Comparison of ENCODE assay signal across 8 mouse cellular contexts in genomic region chr14:118705465-118705807, GRCm38 (mm10). TPM values are rescaled to one million over a fixed set of nuclear protein-coding genes. Genes with fewer than 3 reads are reported as not detected.
DNase-seq lines count a peak whose midpoint lies in the region; ATAC-seq and TF ChIP-seq lines count a peak whose summit lies in the region.

No protein-coding gene starts in this region.

- WGBS in thymus, adult 2 months: 1% methylated on average over 10 of the region's 10 CpGs
- WGBS in intestine, postnatal 0 days: 5% methylated on average over 10 of the region's 10 CpGs
- 2% methylated on average over 9 of the region's 10 CpGs for WGBS in neural tube, embryonic 14.5 days

- ATAC-seq in intestine, postnatal 0 days: no peak
- ATAC-seq in neural tube, embryonic 14.5 days (ENCODE audit: low read depth): peak; percentile 9

- peak overlapping the region; percentile 81 for H3K4me3 ChIP-seq in thymus, adult 2 months (ENCODE audit: control insufficient read depth, insufficient read depth, low read length)
- H3K4me3 ChIP-seq in intestine, postnatal 0 days (ENCODE audit: low read depth, low read length): peak overlapping the region; percentile 59
- peak overlapping the region; percentile 61 for H3K4me3 ChIP-seq in neural tube, embryonic 14.5 days (ENCODE audit: low read depth, low read length)

- H3K36me3 ChIP-seq in thymus, adult 2 months (ENCODE audit: control insufficient read depth, insufficient read depth, low read length): no peaks in the 10 kb centered on the region
- no peaks in the 10 kb centered on the region for H3K36me3 ChIP-seq in intestine, postnatal 0 days (ENCODE audit: control insufficient read depth, insufficient read depth)
- H3K36me3 ChIP-seq in neural tube, embryonic 14.5 days (ENCODE audit: control insufficient read depth, insufficient read depth, low read length): no peaks in the 10 kb centered on the region

- TF ChIP-seq CTCF in thymus, adult 2 months (IDR thresholded peaks at IDR 0.05; ENCODE audit: borderline replicate concordance, control insufficient read depth, extremely low read depth, insufficient read depth, low read length, poor library complexity): no peak
- no peak for TF ChIP-seq CTCF in intestine, postnatal 0 days (IDR thresholded peaks at IDR 0.05; ENCODE audit: low read depth)

- H3K9me3 ChIP-seq in intestine, postnatal 0 days (ENCODE audit: control insufficient read depth): no peaks in the 10 kb centered on the region
- no peaks in the 10 kb centered on the region for H3K9me3 ChIP-seq in neural tube, embryonic 14.5 days (ENCODE audit: control insufficient read depth, low read length)

- no peaks in the 10 kb centered on the region for H3K27me3 ChIP-seq in thymus, adult 2 months (ENCODE audit: control insufficient read depth, insufficient read depth, low read length)
- H3K27me3 ChIP-seq in intestine, postnatal 0 days (replicated peaks; ENCODE audit: control insufficient read depth, insufficient read depth, low read length): peaks cover 12% of the 10 kb centered on the region; the same call in 1 of the 2 replicates
- 0 out of 2 replicates have a peak, but pooled peaks cover 4% of the 10 kb centered on the region for H3K27me3 ChIP-seq in neural tube, embryonic 14.5 days (ENCODE audit: control insufficient read depth, insufficient read depth, low read length)

- H3K9ac ChIP-seq in intestine, postnatal 0 days (ENCODE audit: low read depth, low read length): peak overlapping the region; percentile 40; the same call in 1 of the 2 replicates
- H3K9ac ChIP-seq in neural tube, embryonic 14.5 days (replicated peaks; ENCODE audit: low read depth, low read length): peak overlapping the region; percentile 63

- DNase-seq in embryo, embryonic 9.5 days (ENCODE audit: extremely low spot score): peak; percentile 25
- DNase-seq in embryo, embryonic 11 days: no peak
- DNase-seq in thymus, adult 2 months: no peak
- no peak for DNase-seq in thymus, postnatal 14 days
- DNase-seq in adipocyte (ENCODE audit: low spot score): no peak
- DNase-seq in thymus, postnatal 25 days: no peak

- H3K4me2 ChIP-seq in intestine, postnatal 0 days (replicated peaks; ENCODE audit: low read depth): peak overlapping the region; percentile 93
- peak overlapping the region; percentile 97 for H3K4me2 ChIP-seq in neural tube, embryonic 14.5 days (ENCODE audit: low read depth, low read length)

- H3K27ac ChIP-seq in thymus, adult 2 months (ENCODE audit: control insufficient read depth, insufficient read depth, low read length): no peak overlapping the region
- H3K27ac ChIP-seq in intestine, postnatal 0 days (ENCODE audit: low read depth, low read length): no peak overlapping the region
- H3K27ac ChIP-seq in neural tube, embryonic 14.5 days (ENCODE audit: low read depth, low read length): 0 out of 2 replicates have a peak overlapping the region, but pooled peaks have one; percentile 35

- no peak for TF ChIP-seq POLR2A in thymus, adult 2 months (IDR thresholded peaks at IDR 0.05; ENCODE audit: control insufficient read depth, extremely low read depth, insufficient read depth, low read length, poor library complexity)

- H3K4me1 ChIP-seq in thymus, adult 2 months (replicated peaks; ENCODE audit: control insufficient read depth, insufficient read depth, low read length): peaks cover 6% of the 10 kb centered on the region
- 0 out of 2 replicates have a peak, but pooled peaks cover 3% of the 10 kb centered on the region for H3K4me1 ChIP-seq in intestine, postnatal 0 days (replicated peaks; ENCODE audit: control insufficient read depth, insufficient read depth, low read length)
- no peaks in the 10 kb centered on the region; the same call in 1 of the 2 replicates for H3K4me1 ChIP-seq in neural tube, embryonic 14.5 days (ENCODE audit: control insufficient read depth, insufficient read depth, low read length)

RNA-seq across cellular contexts. Expression of gene Abcc4, which starts 0.6 kb away (rescaled TPM):
- polyA plus RNA-seq in thymus, adult 2 months (2012; rRNA removed): 5.5 and 5.8 TPM in 2 replicates
- 1.4 and 1.6 TPM in 2 replicates for polyA plus RNA-seq in intestine, postnatal 0 days (2015; fragmentation: Nextera tagmentation; extraction: Ambion mirVana)
- 2.0 and 4.5 TPM in 2 replicates for polyA plus RNA-seq in neural tube, embryonic 14.5 days (2014; fragmentation: Nextera tagmentation; extraction: Ambion mirVana)
